Mouse (Mus musculus) liver, embryonic 14.5 days (tissue): ENCODE measurements at regions not wholly inside any gene's neighbourhood (a gene's known extent, or its start where the extent isn't known, plus 50 kb on each side); places are given as distances from the start of the nearest gene placed in this dataset.

Experiments
- CTCF ChIP-seq: IDR thresholded peaks from 2 replicates; pipeline ENCODE4 v1.5.1; 2016; ENCODE audit warnings: antibody characterized with exemption, low read depth, control low read depth
- EP300 ChIP-seq: IDR thresholded peaks from 2 replicates; pipeline ENCODE4 v1.6.1; 2016; ENCODE audit warnings: antibody characterized with exemption, low read depth

GRCm38 (mm10) chr1:137618231-137618630 is 557.3 kb downstream of the Ptprc start:
- TF ChIP-seq CTCF, result no peak
- TF ChIP-seq EP300, result no peak
